ENCODE assay signal across 26 mouse cellular contexts in the genomic region with DNA sequence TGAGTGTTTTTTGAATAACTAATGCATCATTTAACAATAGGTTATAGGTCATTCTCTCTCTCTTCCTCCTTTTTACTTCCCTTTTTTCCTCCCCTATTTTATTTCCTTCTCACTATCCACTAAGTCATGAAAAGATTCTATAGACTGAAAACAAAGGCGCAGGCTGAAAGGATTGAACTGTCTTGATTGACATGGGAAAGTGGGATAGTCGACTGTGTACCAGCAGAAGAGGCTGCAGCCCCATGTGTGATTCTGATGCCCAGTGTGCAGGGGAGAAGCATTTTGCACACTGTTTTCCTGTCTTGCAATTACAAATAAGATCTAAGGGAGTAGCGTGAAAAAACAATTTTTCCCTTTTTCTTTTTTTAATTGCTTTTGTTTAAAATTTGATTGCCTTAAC.
A peak's percentile ranks its signal among the peaks of the same experiment; 100 is the strongest.
DNase-seq lines count a peak whose midpoint lies in the region; ATAC-seq and TF ChIP-seq lines count a peak whose summit lies in the region.
"Had no signal": no experiment of that assay in that cellular context is flagged by ENCODE, and none has a peak within 500 bp of the region (broad histone marks: within the 10 kb centered on the region; RNA-seq: fewer than 3 reads in every experiment).

No protein-coding gene starts in this region.

- H3K36me3 ChIP-seq in forebrain, embryonic 12.5 days (replicated peaks): no peaks in the 10 kb centered on the region
- no peaks in the 10 kb centered on the region for H3K36me3 ChIP-seq in forebrain, embryonic 15.5 days
- H3K36me3 ChIP-seq in hindbrain, embryonic 10.5 days: no peaks in the 10 kb centered on the region
- H3K36me3 ChIP-seq in hindbrain, embryonic 14.5 days (replicated peaks; ENCODE audit: control insufficient read depth, insufficient read depth): no peaks in the 10 kb centered on the region
- no peaks in the 10 kb centered on the region for H3K36me3 ChIP-seq in midbrain, embryonic 12.5 days
- no peaks in the 10 kb centered on the region for H3K36me3 ChIP-seq in midbrain, postnatal 0 days (ENCODE audit: insufficient read depth, low read length)
- H3K36me3 ChIP-seq: embryonic facial prominence, embryonic 12.5 days; embryonic facial prominence, embryonic 15.5 days; heart, embryonic 10.5 days; heart, embryonic 13.5 days; hindbrain, embryonic 15.5 days had no signal

- peak; percentile 68; the same call in 1 of the 2 replicates for ATAC-seq in forebrain, embryonic 12.5 days (ENCODE audit: low FRiP score)
- no peak for ATAC-seq in forebrain, embryonic 15.5 days (replicated peaks)
- no peak for ATAC-seq in hindbrain, embryonic 14.5 days (ENCODE audit: low FRiP score)
- ATAC-seq in midbrain, embryonic 12.5 days (ENCODE audit: low FRiP score, low read depth): peak; percentile 68
- ATAC-seq in midbrain, postnatal 0 days (ENCODE audit: low FRiP score): no peak
- ATAC-seq: activated CD4-positive, CD25-positive, alpha-beta regulatory T cell, adult 4 months; intestine, postnatal 0 days had no signal

- peak; percentile 3 for DNase-seq in embryo, embryonic 10 days (ENCODE audit: low spot score)
- DNase-seq in embryo, embryonic 9.5 days (ENCODE audit: extremely low spot score): no peak
- peak; percentile 3 for DNase-seq in hindbrain, embryonic 10.5 days (ENCODE audit: low spot score)
- no peak for DNase-seq in hindbrain, embryonic 14.5 days (ENCODE audit: low spot score)
- DNase-seq in midbrain, postnatal 0 days (ENCODE audit: low spot score): no peak
- DNase-seq: adrenal gland, adult 8-10 months; adrenal gland, postnatal 25 days; cerebellum, adult 18-20 months; cerebellum, adult 9-10 months; cerebellum, postnatal 14 days; gastrocnemius, postnatal 10 days; gastrocnemius, postnatal 36 days; heart, adult 2 months; heart, postnatal 14 days; heart, postnatal 4 days; kidney, adult 2 months had no signal

- H3K4me3 ChIP-seq in forebrain, embryonic 12.5 days (replicated peaks): no peak overlapping the region
- H3K4me3 ChIP-seq in forebrain, embryonic 15.5 days: no peak overlapping the region
- no peak overlapping the region for H3K4me3 ChIP-seq in hindbrain, embryonic 10.5 days
- no peak overlapping the region for H3K4me3 ChIP-seq in hindbrain, embryonic 14.5 days (replicated peaks; ENCODE audit: low read length)
- H3K4me3 ChIP-seq in midbrain, embryonic 12.5 days: no peak overlapping the region
- H3K4me3 ChIP-seq in midbrain, postnatal 0 days (ENCODE audit: low read depth, low read length): no peak overlapping the region
- H3K4me3 ChIP-seq: embryonic facial prominence, embryonic 12.5 days; embryonic facial prominence, embryonic 15.5 days; heart, adult 2 months; heart, embryonic 10.5 days; heart, embryonic 13.5 days; hindbrain, embryonic 15.5 days had no signal

- no peak overlapping the region for H3K9ac ChIP-seq in forebrain, embryonic 12.5 days
- H3K9ac ChIP-seq in forebrain, embryonic 15.5 days (replicated peaks): no peak overlapping the region
- no peak overlapping the region for H3K9ac ChIP-seq in hindbrain, embryonic 14.5 days
- no peak overlapping the region for H3K9ac ChIP-seq in midbrain, embryonic 12.5 days (replicated peaks)
- no peak overlapping the region for H3K9ac ChIP-seq in midbrain, postnatal 0 days (replicated peaks; ENCODE audit: low read length, poor library complexity, severe bottlenecking)
- H3K9ac ChIP-seq: embryonic facial prominence, embryonic 12.5 days; embryonic facial prominence, embryonic 15.5 days; heart, embryonic 13.5 days; hindbrain, embryonic 15.5 days had no signal

- H3K27me3 ChIP-seq in forebrain, embryonic 12.5 days: no peaks in the 10 kb centered on the region
- no peaks in the 10 kb centered on the region for H3K27me3 ChIP-seq in forebrain, embryonic 15.5 days
- H3K27me3 ChIP-seq in hindbrain, embryonic 10.5 days (ENCODE audit: insufficient read depth, poor library complexity, severe bottlenecking): no peaks in the 10 kb centered on the region
- no peaks in the 10 kb centered on the region for H3K27me3 ChIP-seq in hindbrain, embryonic 14.5 days (ENCODE audit: control insufficient read depth, insufficient read depth, low read length)
- H3K27me3 ChIP-seq in midbrain, embryonic 12.5 days: no peaks in the 10 kb centered on the region
- no peaks in the 10 kb centered on the region for H3K27me3 ChIP-seq in midbrain, postnatal 0 days (ENCODE audit: insufficient read depth, low read length)
- H3K27me3 ChIP-seq: embryonic facial prominence, embryonic 12.5 days; embryonic facial prominence, embryonic 15.5 days; heart, embryonic 13.5 days; hindbrain, embryonic 15.5 days had no signal

- no peak overlapping the region for H3K4me2 ChIP-seq in forebrain, embryonic 12.5 days
- H3K4me2 ChIP-seq in forebrain, embryonic 15.5 days (replicated peaks): no peak overlapping the region
- no peak overlapping the region for H3K4me2 ChIP-seq in hindbrain, embryonic 14.5 days (replicated peaks)
- H3K4me2 ChIP-seq in midbrain, embryonic 12.5 days (replicated peaks): no peak overlapping the region
- H3K4me2 ChIP-seq in midbrain, postnatal 0 days (ENCODE audit: low read depth, low read length, poor library complexity, severe bottlenecking): no peak overlapping the region
- H3K4me2 ChIP-seq: embryonic facial prominence, embryonic 12.5 days; embryonic facial prominence, embryonic 15.5 days; heart, embryonic 13.5 days; hindbrain, embryonic 15.5 days had no signal

- H3K27ac ChIP-seq in forebrain, embryonic 12.5 days: no peak overlapping the region
- H3K27ac ChIP-seq in forebrain, embryonic 15.5 days (replicated peaks): no peak overlapping the region
- H3K27ac ChIP-seq in hindbrain, embryonic 10.5 days: no peak overlapping the region
- no peak overlapping the region for H3K27ac ChIP-seq in hindbrain, embryonic 14.5 days
- H3K27ac ChIP-seq in midbrain, embryonic 12.5 days (replicated peaks): no peak overlapping the region
- no peak overlapping the region for H3K27ac ChIP-seq in midbrain, postnatal 0 days (ENCODE audit: low read depth, low read length)
- H3K27ac ChIP-seq: embryonic facial prominence, embryonic 12.5 days; embryonic facial prominence, embryonic 15.5 days; heart, adult 2 months; heart, embryonic 10.5 days; heart, embryonic 13.5 days; hindbrain, embryonic 15.5 days had no signal

- H3K4me1 ChIP-seq in forebrain, embryonic 12.5 days: no peaks in the 10 kb centered on the region
- H3K4me1 ChIP-seq in forebrain, embryonic 15.5 days: no peaks in the 10 kb centered on the region
- H3K4me1 ChIP-seq in hindbrain, embryonic 10.5 days (replicated peaks): no peaks in the 10 kb centered on the region
- no peaks in the 10 kb centered on the region for H3K4me1 ChIP-seq in hindbrain, embryonic 14.5 days (replicated peaks; ENCODE audit: control insufficient read depth, insufficient read depth, low read length)
- H3K4me1 ChIP-seq in midbrain, embryonic 12.5 days: no peaks in the 10 kb centered on the region
- no peaks in the 10 kb centered on the region for H3K4me1 ChIP-seq in midbrain, postnatal 0 days (ENCODE audit: insufficient read depth, low read length)
- H3K4me1 ChIP-seq: embryonic facial prominence, embryonic 12.5 days; embryonic facial prominence, embryonic 15.5 days; heart, embryonic 10.5 days; heart, embryonic 13.5 days; hindbrain, embryonic 15.5 days had no signal

- H3K9me3 ChIP-seq in forebrain, embryonic 12.5 days: no peaks in the 10 kb centered on the region
- H3K9me3 ChIP-seq in forebrain, embryonic 15.5 days: no peaks in the 10 kb centered on the region
- H3K9me3 ChIP-seq in hindbrain, embryonic 10.5 days: peaks cover 4% of the 10 kb centered on the region; the same call in 1 of the 2 replicates
- H3K9me3 ChIP-seq in hindbrain, embryonic 14.5 days (ENCODE audit: control insufficient read depth, low read length): no peaks in the 10 kb centered on the region
- H3K9me3 ChIP-seq in midbrain, embryonic 12.5 days: no peaks in the 10 kb centered on the region
- no peaks in the 10 kb centered on the region for H3K9me3 ChIP-seq in midbrain, postnatal 0 days (ENCODE audit: low read length)
- H3K9me3 ChIP-seq: embryonic facial prominence, embryonic 12.5 days; embryonic facial prominence, embryonic 15.5 days; heart, embryonic 10.5 days; hindbrain, embryonic 15.5 days had no signal

- WGBS in forebrain, embryonic 12.5 days: 45% methylated on average over 3 of the region's 3 CpGs
- WGBS in forebrain, embryonic 15.5 days: 45% methylated on average over 3 of the region's 3 CpGs
- 54% methylated on average over 3 of the region's 3 CpGs for WGBS in hindbrain, embryonic 10.5 days
- WGBS in hindbrain, embryonic 14.5 days: 33% methylated on average over 3 of the region's 3 CpGs
- 57% methylated on average over 3 of the region's 3 CpGs for WGBS in midbrain, embryonic 12.5 days
- 40% methylated on average over 3 of the region's 3 CpGs for WGBS in midbrain, postnatal 0 days

- no peak for TF ChIP-seq CTCF in midbrain, postnatal 0 days (IDR thresholded peaks at IDR 0.05)

Comparison
In these comparisons a context has a peak if more than half of its experiments do, and no peak if none do; other contexts are left out.
1. DNase-seq: peak in embryo, embryonic 10 days (single experiment) and hindbrain, embryonic 10.5 days (single experiment); none in embryo, embryonic 9.5 days (single experiment), hindbrain, embryonic 14.5 days (single experiment) and midbrain, postnatal 0 days (single experiment).
2. ATAC-seq: peak in forebrain, embryonic 12.5 days (single experiment) and midbrain, embryonic 12.5 days (single experiment); none in forebrain, embryonic 15.5 days (single experiment), hindbrain, embryonic 14.5 days (single experiment) and midbrain, postnatal 0 days (single experiment).